Mouse (Mus musculus) left cerebral cortex, adult 8-10 months (tissue): ENCODE measurements around the gene Actn2. TPM values are rescaled to one million over a fixed set of nuclear protein-coding genes. Genes with fewer than 3 reads are reported as not detected.

Experiments
- DNase-seq, 2 experiments: peaks; one replicate each; pipeline ENCODE4 v3.0.0; 2022; ENCODE audit warnings: low spot score in 2 of 2
- total RNA-seq, 4 experiments: library from RNA; stranded (reverse); gene quantifications; 2 replicates each; pipeline ENCODE4 v1.2.4; 2022

The Actn2 gene
- total RNA-seq, 4 experiments from 2014 or later: 23.9 to 30.1 (median 25.2) TPM

- peak; percentile 80 to 96 for DNase-seq
Observed at GRCm38 (mm10) chr13:12257391-12258380, 82.9 kb downstream of the Actn2 start, which contains the start of gene Mtr. Gene Mtr (minus strand): TSS chr13:12258113.

- DNase-seq: no peak
Observed at GRCm38 (mm10) chr13:12256871-12257390, 83.6 kb downstream of the Actn2 start.

DNA sequence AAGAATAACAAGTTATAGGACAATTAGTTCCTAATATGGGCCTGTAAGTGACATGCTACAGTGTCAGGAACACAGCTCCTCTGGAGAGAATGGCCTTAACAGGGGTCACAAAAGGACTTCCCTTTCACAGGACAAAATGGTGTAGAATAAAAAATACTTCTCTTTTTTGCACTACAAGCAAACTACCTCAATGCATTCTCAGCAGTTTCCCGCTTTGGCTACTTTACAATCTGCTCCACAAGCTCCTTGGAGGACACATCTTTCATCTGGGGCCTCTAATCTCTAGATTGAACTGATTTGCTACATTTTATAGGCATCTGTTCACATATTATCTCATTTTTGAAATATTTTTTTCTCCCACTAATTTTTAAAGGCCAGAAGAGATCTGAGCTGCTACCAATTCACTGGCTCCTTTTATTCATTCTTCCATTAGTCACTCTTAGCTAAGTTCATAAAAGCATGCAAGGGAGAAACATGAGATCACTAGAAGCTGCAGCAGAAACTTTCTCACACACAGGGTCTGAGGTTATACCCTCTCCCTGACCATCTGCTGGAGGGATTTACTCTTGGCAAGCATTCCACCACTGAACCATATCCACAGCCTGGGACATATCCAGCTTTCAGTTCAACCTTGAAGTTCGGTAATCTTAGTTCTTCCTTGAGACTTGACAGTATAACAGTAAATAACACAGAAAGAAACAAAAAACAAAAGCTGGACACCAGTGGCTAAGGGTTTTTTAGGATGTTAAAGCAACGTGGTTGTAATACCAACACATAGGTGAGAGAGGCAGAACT lies 84.5 kb downstream of the Actn2 start:
- no peak for DNase-seq

DNA sequence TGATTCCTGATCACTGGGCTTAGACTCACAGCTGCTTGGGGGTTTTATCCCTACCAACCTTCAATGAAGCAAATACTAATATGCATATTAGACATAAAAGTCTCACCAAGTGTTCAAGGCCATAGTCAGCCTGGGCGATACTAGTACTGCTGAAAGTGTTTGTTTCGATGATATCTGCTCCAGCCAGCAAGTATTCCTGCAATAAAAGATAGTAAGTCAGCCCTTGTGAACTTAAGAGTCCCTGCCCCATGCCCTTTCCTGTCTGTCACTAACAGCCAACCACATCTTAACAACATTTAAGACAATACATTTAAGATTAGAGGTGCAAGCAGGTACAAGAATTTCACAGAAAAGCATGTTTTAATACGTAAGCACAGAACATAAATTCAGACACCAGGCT lies 90.1 kb downstream of the Actn2 start:
- DNase-seq: no peak

DNA sequence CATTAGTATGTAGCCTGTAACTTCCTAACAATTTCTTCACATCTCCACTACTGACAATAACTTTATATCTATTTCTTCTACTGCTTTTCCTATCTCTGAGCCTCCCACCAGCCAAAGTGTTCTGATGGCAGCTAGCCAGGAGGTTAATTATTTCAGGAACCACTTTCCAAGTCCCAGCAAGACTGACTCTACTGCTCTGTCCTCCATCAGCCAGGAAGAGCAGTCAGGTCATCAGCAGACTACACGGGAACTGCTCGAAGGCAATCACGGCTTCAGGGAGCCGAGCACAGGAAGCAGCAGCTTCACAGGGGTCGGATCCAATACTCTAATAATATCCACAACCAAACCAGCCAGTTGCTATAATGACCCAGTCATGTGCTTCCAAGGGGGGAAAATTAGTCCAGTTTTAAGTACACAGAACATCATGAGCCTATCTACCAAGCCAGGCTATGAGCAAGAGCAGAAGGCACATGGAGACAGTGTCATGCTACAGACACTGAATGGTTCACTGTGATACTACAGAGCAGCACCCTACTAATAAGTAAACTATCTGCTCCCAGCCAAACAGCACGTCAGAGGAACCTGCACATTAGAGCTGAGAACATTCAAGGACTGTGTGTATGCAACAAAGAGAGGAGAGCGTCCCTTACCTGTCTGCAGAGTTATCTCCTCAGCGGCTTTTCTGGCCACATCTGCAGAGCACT lies 91.2 kb downstream of the Actn2 start:
- DNase-seq: no peak

GRCm38 (mm10) chr13:12245938-12246337 lies 94.6 kb downstream of the Actn2 start:
- no peak for DNase-seq

DNA sequence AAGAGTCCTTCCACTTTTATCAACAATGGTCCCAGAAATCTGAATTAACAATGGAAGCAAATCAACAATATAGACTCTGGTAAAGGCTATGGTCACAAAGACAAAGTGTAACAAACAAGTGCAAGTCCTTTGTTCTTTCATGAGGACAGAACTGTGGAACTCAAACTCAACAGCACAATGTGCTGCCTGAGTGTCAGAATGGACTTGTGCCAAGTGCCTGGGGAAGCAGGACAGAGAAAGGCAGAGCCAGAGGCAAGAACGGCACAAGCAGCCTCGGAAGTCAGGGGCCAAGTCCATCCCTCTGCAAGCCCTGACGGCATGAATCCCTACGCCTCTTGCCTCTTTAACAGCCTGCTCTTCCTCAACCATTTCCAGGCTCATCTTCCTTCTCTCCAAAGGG lies 96.6 kb downstream of the Actn2 start:
- DNase-seq: no peak

GRCm38 (mm10) chr13:12232141-12232540 lies 108.4 kb downstream of the Actn2 start:
- DNase-seq: no peak

DNA sequence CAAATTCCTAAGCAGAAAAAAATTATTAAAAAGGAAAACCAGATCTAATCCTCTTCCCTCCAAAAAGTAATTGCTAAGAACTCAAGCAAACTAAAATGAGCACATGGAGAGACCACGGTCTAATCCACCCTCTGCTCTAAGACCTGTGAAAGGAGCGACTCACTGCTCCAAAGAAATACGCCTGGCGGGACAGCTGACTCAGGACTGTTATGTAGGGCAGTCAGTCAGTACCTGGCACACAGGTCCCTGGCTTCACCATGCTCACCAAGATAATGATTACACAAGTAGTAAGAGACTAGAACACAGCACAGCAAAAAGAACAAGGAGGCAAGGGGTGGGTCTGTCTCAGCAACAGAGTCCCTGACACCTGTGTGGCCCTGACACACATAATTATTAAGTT lies 112.3 kb downstream of the Actn2 start:
- DNase-seq: no peak

DNA sequence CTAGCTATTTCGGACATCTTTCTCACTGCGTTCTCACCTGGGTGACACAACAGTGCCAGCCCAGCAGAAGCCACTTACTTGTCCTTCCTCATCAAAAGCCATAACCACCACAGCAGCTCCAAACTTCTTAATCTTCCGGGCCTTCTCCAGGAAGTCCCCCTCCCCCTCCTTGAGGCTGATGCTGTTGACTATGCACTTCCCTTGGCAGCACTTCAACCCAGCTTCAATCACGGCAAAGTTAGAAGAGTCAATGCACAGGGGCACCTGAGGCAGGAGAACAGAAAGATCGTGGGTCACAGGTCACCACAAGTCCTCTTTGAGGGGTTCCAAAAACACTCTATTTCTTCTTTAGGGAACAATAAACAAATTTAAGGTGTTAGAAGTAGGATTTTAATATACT lies 113.0 kb downstream of the Actn2 start:
- DNase-seq: no peak

Other genes with a start within 250 kb of the Actn2 start
- 100 to 1,000 TPM; 139 to 174 (median 157) TPM for gene Ryr2, start 233.8 kb downstream of the Actn2 start, total RNA-seq
- 10 to 100 TPM; 15.6 to 17.4 (median 16.6) TPM for gene Mtr, start 82.6 kb downstream of the Actn2 start, total RNA-seq
- gene Heatr1, start 54.3 kb upstream of the Actn2 start, total RNA-seq: 10 to 100 TPM; 24.9 to 32.0 (median 25.4) TPM
- gene Lgals8, start 124.2 kb upstream of the Actn2 start, total RNA-seq: 10 to 100 TPM; 38.4 to 44.7 (median 40.0) TPM
- under 1 TPM in 3 of 4 experiments, not detected in 1; 0.13 to 0.28 (median 0.14) TPM for gene Edaradd, start 179.7 kb upstream of the Actn2 start, total RNA-seq
- gene Ero1lb, start 225.1 kb upstream of the Actn2 start, total RNA-seq: 10 to 100 TPM; 11.5 to 12.5 (median 12.2) TPM